In genomic region chr6:127246730-127247129, GRCm38 (mm10) we compare ENCODE assay signal across 11 mouse cellular contexts.
"Had no signal": no experiment of that assay in that cellular context is flagged by ENCODE, and none has a peak within 500 bp of the region (broad histone marks: within the 10 kb centered on the region; RNA-seq: fewer than 3 reads in every experiment).

No protein-coding gene starts in this region.

- H3K9ac ChIP-seq: kidney, embryonic 15.5 days; limb, embryonic 15.5 days; midbrain, embryonic 15.5 days; neural tube, embryonic 12.5 days had no signal

- H3K4me2 ChIP-seq: kidney, embryonic 15.5 days; limb, embryonic 15.5 days; midbrain, embryonic 15.5 days; neural tube, embryonic 12.5 days had no signal

- H3K27me3 ChIP-seq: kidney, embryonic 15.5 days; limb, embryonic 15.5 days; midbrain, embryonic 15.5 days had no signal

- DNase-seq: kidney, adult 2 months; kidney, postnatal 14 days; liver, embryonic 13.5 days; lung, adult 18-20 months; spleen, adult 18-20 months; thymus, adult 18-20 months had no signal

- H3K27ac ChIP-seq: kidney, embryonic 15.5 days; left cerebral cortex, adult 2 months; limb, embryonic 15.5 days; liver, embryonic 13.5 days; midbrain, embryonic 15.5 days; neural tube, embryonic 12.5 days had no signal

- H3K9me3 ChIP-seq: kidney, embryonic 15.5 days; limb, embryonic 15.5 days; liver, embryonic 13.5 days; midbrain, embryonic 15.5 days; neural tube, embryonic 12.5 days had no signal

- H3K36me3 ChIP-seq: kidney, embryonic 15.5 days; limb, embryonic 15.5 days; liver, embryonic 13.5 days; midbrain, embryonic 15.5 days; neural tube, embryonic 12.5 days had no signal

- H3K4me3 ChIP-seq: kidney, embryonic 15.5 days; left cerebral cortex, adult 2 months; limb, embryonic 15.5 days; midbrain, embryonic 15.5 days; neural tube, embryonic 12.5 days had no signal

- ATAC-seq: midbrain, embryonic 15.5 days had no signal
